Mouse (Mus musculus) hindbrain, embryonic 16.5 days (tissue): ENCODE results near the gene Mob4. TPM values are rescaled to one million over a fixed set of nuclear protein-coding genes. Genes with fewer than 3 reads are reported as not detected.

ENCODE experiments used
- ATAC-seq: fragments of 200-750 bp; cut with Nextera tagmentation; 2 replicates; pipeline ENCODE4 v1.8.0; 2017; ENCODE audit warnings: moderate TSS enrichment, moderate library complexity
- H3K27ac ChIP-seq: fragments of 300-500 bp; sonication (generic); 2 replicates; pipeline ENCODE4 v1.5.1; 2014; ENCODE audit warnings: low read depth, mild to moderate bottlenecking, control low read depth, low read length, moderate library complexity
- H3K27me3 ChIP-seq: fragments of 300-500 bp; sonication (generic); replicated peaks from 2 replicates; pipeline ENCODE4 v1.6.1; 2014; ENCODE audit warnings: low read length; ENCODE audit not compliant: control insufficient read depth, insufficient read depth
- H3K36me3 ChIP-seq: fragments of 300-500 bp; sonication (generic); 2 replicates; pipeline ENCODE4 v1.6.1; 2014; ENCODE audit warnings: mild to moderate bottlenecking, low read length, moderate library complexity, mixed read lengths; ENCODE audit not compliant: control insufficient read depth, insufficient read depth
- H3K4me1 ChIP-seq: fragments of 300-500 bp; sonication (generic); 2 replicates; pipeline ENCODE4 v1.6.1; 2014; ENCODE audit warnings: low read depth, low read length; ENCODE audit not compliant: control insufficient read depth, insufficient read depth
- H3K4me2 ChIP-seq: fragments of 300-500 bp; sonication (generic); 2 replicates; pipeline ENCODE4 v1.6.1; 2014; ENCODE audit warnings: mild to moderate bottlenecking, low read length, control low read depth, moderate library complexity
- H3K4me3 ChIP-seq: fragments of 300-500 bp; sonication (generic); 2 replicates; pipeline ENCODE4 v1.5.1; 2014; ENCODE audit warnings: mild to moderate bottlenecking, low read length, control low read depth, moderate library complexity
- H3K9ac ChIP-seq: fragments of 300-500 bp; sonication (generic); 2 replicates; pipeline ENCODE4 v1.6.1; 2014; ENCODE audit warnings: low read depth, mild to moderate bottlenecking, control low read depth, low read length, moderate library complexity
- H3K9me3 ChIP-seq: fragments of 300-500 bp; sonication (generic); 2 replicates; pipeline ENCODE4 v1.6.1; 2014; ENCODE audit warnings: mild to moderate bottlenecking, low read length, moderate library complexity; ENCODE audit not compliant: control insufficient read depth
- WGBS: fragments of 180-500 bp; shearing (Covaris S2); extraction: QIAGEN DNeasy Blood & Tissue Kit; methylation state at CpG from one replicate; pipeline ENCODE4 v1.1.7; 2014; 5-methylcytosine and 5-hydroxymethylcytosine counted together
- polyA plus RNA-seq: library from polyadenylated mRNA; unstranded; fragments of >200 nt; fragmentation: Nextera tagmentation; extraction: Ambion mirVana; gene quantifications from 2 replicates; pipeline ENCODE4 v1.2.1, GENCODE M21; 2015

Gene Mob4
- polyA plus RNA-seq, 1 experiment from 2014 or later: 158 TPM

DNA sequence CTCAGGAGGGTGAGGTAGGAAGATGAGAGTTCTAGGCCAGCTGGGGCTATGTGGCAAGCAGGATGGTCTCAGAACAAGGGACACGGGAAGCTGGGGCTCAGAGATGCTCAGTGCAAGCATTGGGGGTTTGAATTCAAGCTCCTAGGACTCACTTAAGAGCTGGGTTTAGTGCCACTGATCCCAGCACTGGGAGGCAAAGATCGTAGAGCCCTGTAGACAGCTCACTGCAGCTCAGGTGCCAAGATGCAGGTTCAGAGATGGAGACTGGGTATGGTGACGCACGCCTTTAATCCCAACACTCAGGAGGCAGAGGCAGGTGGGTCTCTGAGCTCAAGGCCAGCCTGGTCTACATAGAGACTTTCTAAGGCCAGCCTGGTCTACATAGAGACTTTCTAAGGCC lies 26.3 kb downstream of the Mob4 start:
- H3K4me1 ChIP-seq: no peaks in the 10 kb centered on the region
- peaks cover 8% of the 10 kb centered on the region for H3K36me3 ChIP-seq
- no peak for ATAC-seq
- H3K27ac ChIP-seq: no peak overlapping the region
- H3K9ac ChIP-seq: no peak overlapping the region
- H3K4me2 ChIP-seq: no peak overlapping the region
- no peaks in the 10 kb centered on the region for H3K9me3 ChIP-seq
- no peaks in the 10 kb centered on the region for H3K27me3 ChIP-seq
- H3K4me3 ChIP-seq: no peak overlapping the region
- WGBS: 100% methylated on average over 4 of the region's 4 CpGs

DNA sequence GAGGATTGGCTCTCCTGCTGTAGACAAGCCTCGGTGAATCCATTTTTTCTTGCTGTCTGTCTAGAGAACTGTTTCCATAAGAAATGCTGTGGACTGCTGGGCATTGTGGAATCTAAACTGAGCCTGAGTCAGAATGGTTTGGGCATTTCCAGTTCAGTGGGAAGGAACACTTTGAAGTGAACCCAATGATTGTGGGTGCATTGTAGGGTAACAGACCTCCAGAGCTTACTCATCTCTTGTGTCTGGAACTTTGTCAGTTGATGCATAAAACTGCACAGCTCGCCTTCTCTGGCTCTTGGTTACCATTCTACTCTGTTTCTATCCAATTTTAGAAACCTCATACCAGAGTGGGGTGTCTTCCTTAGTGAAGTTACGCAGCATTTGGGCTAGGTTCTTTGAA lies 27.2 kb downstream of the Mob4 start:
- ATAC-seq: no peak
- Histone ChIP-seq H3K4me1 (no peaks in the 10 kb centered on the region), H3K4me3 (no peak overlapping the region), H3K27me3 (no peaks in the 10 kb centered on the region), H3K4me2 (no peak overlapping the region), H3K9ac (no peak overlapping the region), H3K36me3 (peaks cover 8% of the 10 kb centered on the region; the same call in 1 of the 2 replicates), H3K9me3 (no peaks in the 10 kb centered on the region), H3K27ac (no peak overlapping the region)
- 93% methylated on average over 3 of the region's 3 CpGs for WGBS

DNA sequence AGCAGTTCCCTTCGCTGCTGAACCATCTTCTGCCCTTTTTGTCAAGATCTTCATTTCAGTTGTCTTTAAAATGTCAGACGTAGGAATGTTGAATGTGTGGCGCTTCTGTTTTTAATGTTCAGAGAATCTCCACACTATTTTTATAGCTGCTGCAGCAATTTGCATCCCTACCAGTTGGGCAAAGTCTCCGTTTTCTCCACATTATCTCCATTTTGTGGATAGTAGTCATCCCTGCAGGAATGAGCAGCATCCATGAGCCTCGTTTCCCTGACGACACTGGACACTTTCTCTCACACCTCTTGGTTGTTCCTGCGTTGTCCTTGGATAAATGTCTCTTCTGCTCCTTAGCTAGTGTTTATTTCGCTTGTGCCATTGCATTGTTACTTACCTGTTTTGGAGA lies 27.8 kb downstream of the Mob4 start:
- 96% methylated on average over 8 of the region's 8 CpGs for WGBS
- Histone ChIP-seq H3K27ac (no peak overlapping the region), H3K27me3 (no peaks in the 10 kb centered on the region), H3K36me3 (peaks cover 8% of the 10 kb centered on the region; the same call in 1 of the 2 replicates), H3K9me3 (no peaks in the 10 kb centered on the region), H3K4me1 (no peaks in the 10 kb centered on the region), H3K4me3 (no peak overlapping the region), H3K9ac (no peak overlapping the region), H3K4me2 (no peak overlapping the region)
- ATAC-seq: no peak

DNA sequence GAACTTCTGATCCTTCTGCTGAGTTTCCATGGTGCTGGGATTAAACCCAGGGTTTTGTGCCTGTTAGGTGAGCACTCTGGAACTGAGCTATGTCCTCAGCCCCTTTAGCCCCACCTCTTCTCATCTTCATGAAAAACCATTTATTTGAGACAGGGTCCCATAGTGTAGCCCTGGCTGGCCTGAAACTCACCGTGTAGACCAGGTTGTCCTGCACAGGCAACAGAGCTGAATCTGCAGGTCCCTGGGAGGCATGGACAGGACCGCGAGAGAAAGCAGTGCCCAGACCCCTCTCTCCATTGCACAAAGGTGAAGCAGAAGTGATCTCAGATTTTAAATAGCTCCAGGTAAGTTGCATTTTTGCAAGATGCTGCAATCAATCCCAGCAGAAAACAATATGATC lies 29.2 kb downstream of the Mob4 start:
- Histone ChIP-seq H3K9me3 (no peaks in the 10 kb centered on the region), H3K9ac (no peak overlapping the region), H3K36me3 (peaks cover 8% of the 10 kb centered on the region; the same call in 1 of the 2 replicates), H3K4me1 (no peaks in the 10 kb centered on the region), H3K27ac (peak overlapping the region; percentile 59), H3K4me3 (no peak overlapping the region), H3K27me3 (no peaks in the 10 kb centered on the region), H3K4me2 (no peak overlapping the region)
- WGBS: 95% methylated on average over 3 of the region's 3 CpGs
- no peak for ATAC-seq

DNA sequence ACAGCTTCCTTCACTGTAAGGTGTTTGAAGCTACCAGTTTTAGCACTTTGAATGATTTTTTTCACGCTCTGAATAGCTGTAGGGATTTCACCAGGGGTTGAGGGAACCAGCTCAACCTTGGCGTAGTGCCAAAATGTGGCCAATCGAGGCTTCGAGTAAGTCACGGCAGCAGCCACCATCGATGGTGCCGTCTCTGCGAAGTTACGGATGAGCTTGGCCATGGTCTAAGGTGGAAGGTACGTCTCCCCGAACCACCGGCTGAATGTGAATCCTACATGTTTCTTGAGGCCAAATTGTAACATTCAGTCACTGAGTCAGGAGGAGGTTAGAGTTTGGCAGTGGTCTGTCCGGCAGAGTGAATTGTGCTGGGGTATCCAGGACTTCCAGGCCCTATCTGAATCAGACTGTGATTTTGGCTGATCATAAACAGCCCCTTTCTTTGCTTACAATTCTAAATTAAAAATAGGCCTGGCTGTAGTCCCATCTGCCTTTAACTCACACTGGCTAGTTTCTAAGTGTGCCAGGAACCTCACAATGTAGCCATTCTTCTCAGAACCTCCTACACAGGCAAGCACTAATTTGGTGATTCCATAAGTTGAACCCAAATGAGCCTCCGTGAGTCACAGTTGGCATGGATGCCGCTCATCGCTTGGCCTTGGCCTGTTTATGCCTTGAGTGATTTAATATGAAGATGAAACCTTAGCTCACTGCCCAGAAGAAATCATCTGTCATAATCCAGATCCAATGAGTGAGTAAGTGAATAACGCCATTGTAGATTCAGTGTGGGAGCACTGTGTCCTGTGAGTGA lies 30.0 kb downstream of the Mob4 start:
- no peaks in the 10 kb centered on the region for H3K9me3 ChIP-seq
- no peaks in the 10 kb centered on the region for H3K27me3 ChIP-seq
- no peaks in the 10 kb centered on the region for H3K4me1 ChIP-seq
- 68% methylated on average over 17 of the region's 17 CpGs for WGBS
- H3K4me2 ChIP-seq: no peak overlapping the region
- no peak overlapping the region for H3K4me3 ChIP-seq
- peak overlapping the region; percentile 56 for H3K27ac ChIP-seq
- peaks cover 8% of the 10 kb centered on the region; the same call in 1 of the 2 replicates for H3K36me3 ChIP-seq
- H3K9ac ChIP-seq: no peak overlapping the region
- peak; percentile 89 for ATAC-seq

DNA sequence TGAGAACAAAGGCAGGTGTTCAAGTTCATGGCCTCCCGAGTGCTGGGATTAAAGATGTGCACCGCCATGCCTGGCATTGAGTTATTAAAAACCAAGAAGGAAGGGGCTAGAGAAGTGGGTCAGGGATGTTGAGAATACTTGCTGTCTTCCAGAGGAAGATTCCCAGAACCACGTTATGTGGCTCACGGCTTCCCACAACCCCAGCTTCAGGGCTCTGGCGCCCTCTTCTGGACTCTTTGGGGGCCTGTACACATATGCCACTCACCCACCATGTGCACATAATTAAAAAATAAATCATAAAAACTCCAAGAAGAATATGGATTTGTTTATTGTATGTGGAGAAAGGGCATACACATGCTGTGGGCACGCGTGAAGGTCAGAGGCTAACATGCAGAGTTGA lies 30.9 kb downstream of the Mob4 start:
- Histone ChIP-seq H3K27ac (no peak overlapping the region), H3K4me3 (no peak overlapping the region), H3K36me3 (peaks cover 4% of the 10 kb centered on the region; the same call in 1 of the 2 replicates), H3K4me1 (no peaks in the 10 kb centered on the region), H3K4me2 (no peak overlapping the region), H3K9ac (no peak overlapping the region), H3K27me3 (no peaks in the 10 kb centered on the region), H3K9me3 (no peaks in the 10 kb centered on the region)
- ATAC-seq: no peak; the same call in 1 of the 2 replicates
- 65% methylated on average over 7 of the region's 7 CpGs for WGBS

DNA sequence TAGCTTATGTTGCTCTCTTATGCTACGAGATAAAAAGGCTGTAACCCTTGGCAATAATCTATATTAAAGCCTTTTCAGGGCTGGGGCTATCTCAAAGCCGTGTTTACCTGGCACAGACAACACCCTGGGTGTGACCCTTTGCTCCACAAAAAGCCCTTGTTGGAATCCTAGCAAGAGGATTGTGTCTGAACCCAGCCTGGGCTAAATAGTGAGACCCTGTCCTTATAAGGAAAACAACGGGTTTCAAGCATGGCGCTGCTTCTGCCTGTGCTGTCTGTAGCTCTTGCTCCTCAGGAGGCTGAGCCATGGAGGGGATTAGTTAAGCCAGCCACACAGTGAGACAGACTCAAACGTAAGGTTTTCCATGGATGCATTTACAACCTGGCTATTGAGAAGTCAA lies 31.8 kb downstream of the Mob4 start:
- ATAC-seq: no peak
- Histone ChIP-seq H3K27ac (no peak overlapping the region), H3K9ac (no peak overlapping the region), H3K4me2 (no peak overlapping the region), H3K27me3 (no peaks in the 10 kb centered on the region), H3K4me3 (no peak overlapping the region), H3K4me1 (no peaks in the 10 kb centered on the region), H3K36me3 (no peaks in the 10 kb centered on the region), H3K9me3 (no peaks in the 10 kb centered on the region)
- WGBS: 66% methylated on average over 5 of the region's 5 CpGs

DNA sequence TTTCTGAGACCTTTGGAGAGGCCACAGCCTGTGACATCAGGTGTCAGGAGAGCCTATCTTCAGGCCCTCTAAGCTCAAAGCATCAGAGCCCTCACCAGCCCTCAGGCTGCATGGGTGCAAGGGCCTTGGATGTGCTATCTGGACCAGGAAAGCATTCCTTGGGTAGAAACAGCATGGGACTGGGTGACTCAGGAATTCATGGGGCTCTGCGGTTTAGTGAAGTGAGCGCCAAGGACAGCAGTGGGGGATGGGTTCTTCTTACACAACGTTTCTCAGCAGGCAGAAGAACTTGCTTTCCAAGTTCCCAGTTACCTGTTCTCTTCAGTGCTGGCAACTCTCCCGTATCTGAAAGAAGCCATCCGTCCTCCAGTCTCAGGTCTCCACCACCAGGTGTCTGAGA lies 33.0 kb downstream of the Mob4 start:
- no peak overlapping the region for H3K4me3 ChIP-seq
- H3K4me2 ChIP-seq: no peak overlapping the region
- H3K9me3 ChIP-seq: no peaks in the 10 kb centered on the region; the same call in 1 of the 2 replicates
- no peaks in the 10 kb centered on the region for H3K36me3 ChIP-seq
- no peak for ATAC-seq
- WGBS: 73% methylated on average over 5 of the region's 5 CpGs
- H3K9ac ChIP-seq: no peak overlapping the region
- no peak overlapping the region for H3K27ac ChIP-seq
- H3K4me1 ChIP-seq: no peaks in the 10 kb centered on the region
- H3K27me3 ChIP-seq: no peaks in the 10 kb centered on the region

DNA sequence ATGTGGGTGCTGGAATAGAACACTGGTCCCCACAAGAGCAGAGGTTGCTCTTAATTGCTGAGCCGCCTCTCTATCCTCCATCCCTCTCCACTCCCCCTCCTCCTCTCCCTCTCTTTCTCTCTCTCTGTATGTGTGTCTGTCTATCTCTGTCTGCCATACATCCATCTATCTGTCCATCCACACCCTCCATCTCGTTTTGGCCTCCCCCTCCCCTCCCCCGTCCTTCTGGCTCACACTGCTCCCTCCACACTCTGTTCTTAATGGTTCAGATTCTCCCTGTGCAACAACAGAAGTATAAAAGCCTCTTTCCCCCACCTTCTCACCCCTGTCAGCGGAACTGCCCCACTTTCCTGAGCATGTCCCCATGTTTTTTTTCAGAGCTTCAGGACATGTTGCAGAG lies 36.5 kb downstream of the Mob4 start:
- H3K4me1 ChIP-seq: no peaks in the 10 kb centered on the region
- no peak overlapping the region for H3K4me2 ChIP-seq
- ATAC-seq: no peak
- no peak overlapping the region for H3K4me3 ChIP-seq
- peaks cover 2% of the 10 kb centered on the region; the same call in 1 of the 2 replicates for H3K9me3 ChIP-seq
- no peak overlapping the region for H3K9ac ChIP-seq
- no peak overlapping the region for H3K27ac ChIP-seq
- WGBS: 77% methylated on average over 4 of the region's 4 CpGs
- no peaks in the 10 kb centered on the region; the same call in 1 of the 2 replicates for H3K36me3 ChIP-seq
- no peaks in the 10 kb centered on the region for H3K27me3 ChIP-seq
